Mouse (Mus musculus): ENCODE measurements around the gene Cx3cl1. TPM values are rescaled to one million over a fixed set of nuclear protein-coding genes. Genes with fewer than 3 reads are reported as not detected.

Cx3cl1 gene
- polyA plus RNA-seq, 1 experiment from 2014 or later, result 21.8 TPM

GRCm38 (mm10) chr8:94778473-94778872, 6.7 kb downstream of the Cx3cl1 start:
- 84% methylated on average over 5 of the region's 5 CpGs for WGBS
- ATAC-seq (ENCODE audit: low FRiP score, low TSS enrichment) (no peak), DNase-seq (no peak)
- Histone ChIP-seq H3K27me3 (ENCODE audit: control insufficient read depth, insufficient read depth, low read length) (0 out of 2 replicates have a peak, but pooled peaks cover under 1% of the 10 kb centered on the region), H3K4me3 (replicated peaks; ENCODE audit: low read depth, low read length) (no peak overlapping the region), H3K4me2 (ENCODE audit: low read length) (no peak overlapping the region), H3K9me3 (ENCODE audit: control insufficient read depth, low read length) (no peaks in the 10 kb centered on the region), H3K36me3 (ENCODE audit: control insufficient read depth, insufficient read depth, low read length) (no peaks in the 10 kb centered on the region), H3K9ac (replicated peaks; ENCODE audit: low read length) (no peak overlapping the region), H3K27ac (replicated peaks; ENCODE audit: low read depth, low read length) (no peak overlapping the region), H3K4me1 (ENCODE audit: control insufficient read depth, insufficient read depth, low read length) (peaks cover 18% of the 10 kb centered on the region)

- ATAC-seq (ENCODE audit: low FRiP score, low TSS enrichment), result no peak
- Histone ChIP-seq H3K36me3 (ENCODE audit: control insufficient read depth, insufficient read depth, low read length) (no peaks in the 10 kb centered on the region), H3K4me3 (replicated peaks; ENCODE audit: low read depth, low read length) (no peak overlapping the region), H3K4me2 (ENCODE audit: low read length) (no peak overlapping the region), H3K9me3 (ENCODE audit: control insufficient read depth, low read length) (no peaks in the 10 kb centered on the region), H3K4me1 (ENCODE audit: control insufficient read depth, insufficient read depth, low read length) (peaks cover 13% of the 10 kb centered on the region), H3K27ac (replicated peaks; ENCODE audit: low read depth, low read length) (no peak overlapping the region), H3K27me3 (ENCODE audit: control insufficient read depth, insufficient read depth, low read length) (no peaks in the 10 kb centered on the region), H3K9ac (replicated peaks; ENCODE audit: low read length) (no peak overlapping the region)
- no peak for DNase-seq
- 73% methylated on average over 10 of the region's 10 CpGs for WGBS
Observed at GRCm38 (mm10) chr8:94778895-94779533, 7.2 kb downstream of the Cx3cl1 start.

- Histone ChIP-seq H3K4me1 (ENCODE audit: control insufficient read depth, insufficient read depth, low read length) (peaks cover 10% of the 10 kb centered on the region; the same call in 1 of the 2 replicates), H3K4me3 (replicated peaks; ENCODE audit: low read depth, low read length) (no peak overlapping the region), H3K9me3 (ENCODE audit: control insufficient read depth, low read length) (no peaks in the 10 kb centered on the region), H3K27ac (replicated peaks; ENCODE audit: low read depth, low read length) (no peak overlapping the region), H3K27me3 (ENCODE audit: control insufficient read depth, insufficient read depth, low read length) (no peaks in the 10 kb centered on the region), H3K9ac (replicated peaks; ENCODE audit: low read length) (no peak overlapping the region), H3K36me3 (ENCODE audit: control insufficient read depth, insufficient read depth, low read length) (no peaks in the 10 kb centered on the region), H3K4me2 (ENCODE audit: low read length) (no peak overlapping the region)
- no peak for DNase-seq
- 94% methylated on average over 16 of the region's 16 CpGs for WGBS
- no peak for ATAC-seq (ENCODE audit: low FRiP score, low TSS enrichment)
Observed at GRCm38 (mm10) chr8:94779534-94780294, 7.9 kb downstream of the Cx3cl1 start.

- Histone ChIP-seq H3K4me2 (ENCODE audit: low read length) (no peak overlapping the region), H3K4me3 (replicated peaks; ENCODE audit: low read depth, low read length) (no peak overlapping the region), H3K36me3 (ENCODE audit: control insufficient read depth, insufficient read depth, low read length) (no peaks in the 10 kb centered on the region), H3K27me3 (ENCODE audit: control insufficient read depth, insufficient read depth, low read length) (no peaks in the 10 kb centered on the region), H3K9ac (replicated peaks; ENCODE audit: low read length) (no peak overlapping the region), H3K27ac (replicated peaks; ENCODE audit: low read depth, low read length) (no peak overlapping the region), H3K4me1 (ENCODE audit: control insufficient read depth, insufficient read depth, low read length) (peaks cover 10% of the 10 kb centered on the region; the same call in 1 of the 2 replicates), H3K9me3 (ENCODE audit: control insufficient read depth, low read length) (no peaks in the 10 kb centered on the region)
- ATAC-seq (ENCODE audit: low FRiP score, low TSS enrichment), result no peak
- no peak for DNase-seq
- 80% methylated on average over 21 of the region's 21 CpGs for WGBS
Observed at GRCm38 (mm10) chr8:94780491-94781154, 8.8 kb downstream of the Cx3cl1 start.

- Histone ChIP-seq H3K9me3 (ENCODE audit: control insufficient read depth, low read length) (no peaks in the 10 kb centered on the region), H3K27ac (replicated peaks; ENCODE audit: low read depth, low read length) (no peak overlapping the region), H3K27me3 (ENCODE audit: control insufficient read depth, insufficient read depth, low read length) (no peaks in the 10 kb centered on the region), H3K4me1 (ENCODE audit: control insufficient read depth, insufficient read depth, low read length) (peaks cover 10% of the 10 kb centered on the region; the same call in 1 of the 2 replicates), H3K9ac (replicated peaks; ENCODE audit: low read length) (no peak overlapping the region), H3K4me2 (ENCODE audit: low read length) (no peak overlapping the region), H3K4me3 (replicated peaks; ENCODE audit: low read depth, low read length) (no peak overlapping the region), H3K36me3 (ENCODE audit: control insufficient read depth, insufficient read depth, low read length) (no peaks in the 10 kb centered on the region)
- WGBS, result 57% methylated on average over 7 of the region's 7 CpGs
- ATAC-seq (ENCODE audit: low FRiP score, low TSS enrichment), result no peak
- no peak for DNase-seq
Observed at GRCm38 (mm10) chr8:94781155-94781837, 9.5 kb downstream of the Cx3cl1 start.

- Histone ChIP-seq H3K9me3 (ENCODE audit: control insufficient read depth, low read length) (no peaks in the 10 kb centered on the region), H3K9ac (replicated peaks; ENCODE audit: low read length) (no peak overlapping the region), H3K4me1 (ENCODE audit: control insufficient read depth, insufficient read depth, low read length) (peaks cover 10% of the 10 kb centered on the region; the same call in 1 of the 2 replicates), H3K4me3 (replicated peaks; ENCODE audit: low read depth, low read length) (no peak overlapping the region), H3K27me3 (ENCODE audit: control insufficient read depth, insufficient read depth, low read length) (no peaks in the 10 kb centered on the region), H3K36me3 (ENCODE audit: control insufficient read depth, insufficient read depth, low read length) (no peaks in the 10 kb centered on the region), H3K27ac (replicated peaks; ENCODE audit: low read depth, low read length) (no peak overlapping the region), H3K4me2 (ENCODE audit: low read length) (no peak overlapping the region)
- 7% methylated on average over 11 of the region's 11 CpGs for WGBS
- peak; percentile 6 for DNase-seq
- ATAC-seq (ENCODE audit: low FRiP score, low TSS enrichment), result no peak
Observed at GRCm38 (mm10) chr8:94781838-94782235, 10.0 kb downstream of the Cx3cl1 start.

GRCm38 (mm10) chr8:94783890-94784289, 12.1 kb downstream of the Cx3cl1 start:
- peaks cover 5% of the 10 kb centered on the region; the same call in 1 of the 2 replicates for H3K4me1 ChIP-seq (ENCODE audit: control insufficient read depth, insufficient read depth, low read length)
- no peaks in the 10 kb centered on the region for H3K36me3 ChIP-seq (ENCODE audit: control insufficient read depth, insufficient read depth, low read length)
- H3K9ac ChIP-seq (replicated peaks; ENCODE audit: low read length), result no peak overlapping the region
- H3K9me3 ChIP-seq (ENCODE audit: control insufficient read depth, low read length), result no peaks in the 10 kb centered on the region
- H3K27me3 ChIP-seq (ENCODE audit: control insufficient read depth, insufficient read depth, low read length), result no peaks in the 10 kb centered on the region
- no peak overlapping the region for H3K4me3 ChIP-seq (replicated peaks; ENCODE audit: low read depth, low read length)
- ATAC-seq (ENCODE audit: low FRiP score, low TSS enrichment) (no peak), DNase-seq (no peak)
- 87% methylated on average over 4 of the region's 4 CpGs for WGBS
- H3K27ac ChIP-seq (replicated peaks; ENCODE audit: low read depth, low read length), result no peak overlapping the region
- no peak overlapping the region for H3K4me2 ChIP-seq (ENCODE audit: low read length)

- Histone ChIP-seq H3K27me3 (ENCODE audit: control insufficient read depth, insufficient read depth, low read length) (no peaks in the 10 kb centered on the region), H3K4me3 (replicated peaks; ENCODE audit: low read depth, low read length) (no peak overlapping the region), H3K27ac (replicated peaks; ENCODE audit: low read depth, low read length) (no peak overlapping the region), H3K9me3 (ENCODE audit: control insufficient read depth, low read length) (no peaks in the 10 kb centered on the region), H3K36me3 (ENCODE audit: control insufficient read depth, insufficient read depth, low read length) (no peaks in the 10 kb centered on the region), H3K4me2 (ENCODE audit: low read length) (no peak overlapping the region), H3K9ac (replicated peaks; ENCODE audit: low read length) (no peak overlapping the region), H3K4me1 (ENCODE audit: control insufficient read depth, insufficient read depth, low read length) (peaks cover 16% of the 10 kb centered on the region; the same call in 1 of the 2 replicates)
- WGBS, result 75% methylated on average over 12 of the region's 12 CpGs
- DNase-seq, result peak; percentile 17
- no peak for ATAC-seq (ENCODE audit: low FRiP score, low TSS enrichment)
Observed at GRCm38 (mm10) chr8:94785247-94785985, 13.6 kb downstream of the Cx3cl1 start.
